Mouse (Mus musculus) liver, adult 2 months (tissue): ENCODE data around the gene Sspn. TPM values are rescaled to one million over a fixed set of nuclear protein-coding genes. Genes with fewer than 3 reads are reported as not detected.

Experiments
- DNase-seq: peaks from one replicate; pipeline ENCODE4 v3.0.0-alpha.2; 2011; ENCODE audit warnings: low read depth, low spot score; ENCODE audit errors: extremely low read depth
- H3K27ac ChIP-seq: fragments of 200-500 bp; replicated peaks from 2 replicates; pipeline ENCODE4 v1.5.1; 2012; ENCODE audit warnings: low read depth, mild to moderate bottlenecking, control low read depth, inconsistent platforms, low read length; ENCODE audit not compliant: insufficient read depth
- H3K27me3 ChIP-seq: fragments of 200-500 bp; 2 replicates; pipeline ENCODE4 v1.6.1; 2012; ENCODE audit warnings: mild to moderate bottlenecking, moderate library complexity, low read length, inconsistent platforms; ENCODE audit not compliant: control insufficient read depth, insufficient read depth
- H3K36me3 ChIP-seq: fragments of 200-500 bp; 2 replicates; pipeline ENCODE4 v1.6.1; 2012; ENCODE audit warnings: low read length, inconsistent platforms; ENCODE audit not compliant: control insufficient read depth, insufficient read depth
- H3K4me1 ChIP-seq: fragments of 200-500 bp; 2 replicates; pipeline ENCODE4 v1.6.1; 2011; ENCODE audit warnings: low read length; ENCODE audit not compliant: control insufficient read depth, insufficient read depth
- H3K4me3 ChIP-seq: fragments of 200-500 bp; 2 replicates; pipeline ENCODE4 v1.5.1; 2011; ENCODE audit warnings: low read depth, mild to moderate bottlenecking, control low read depth, low read length, moderate library complexity; ENCODE audit not compliant: insufficient read depth
- H3K79me2 ChIP-seq: fragments of 200-500 bp; 2 replicates; pipeline ENCODE4 v1.6.1; 2012; ENCODE audit warnings: inconsistent platforms, mild to moderate bottlenecking, low read length, moderate library complexity; ENCODE audit not compliant: control insufficient read depth, insufficient read depth
- H3K9ac ChIP-seq: fragments of 200-500 bp; 2 replicates; pipeline ENCODE4 v1.6.1; 2012; ENCODE audit warnings: low read depth, mild to moderate bottlenecking, control low read depth, inconsistent platforms, low read length
- CTCF ChIP-seq: fragments of 200-500 bp; IDR thresholded peaks from 2 replicates; pipeline ENCODE4 v1.5.1; 2011; ENCODE audit warnings: low read depth, low read length, control low read depth
- POLR2A ChIP-seq: fragments of 200-500 bp; IDR thresholded peaks from 2 replicates; pipeline ENCODE4 v1.6.1; 2011; ENCODE audit warnings: low read length, control low read depth; ENCODE audit not compliant: insufficient read depth; ENCODE audit errors: extremely low read depth
- WGBS: fragments of 180-500 bp; shearing (Covaris S2); methylation state at CpG from one replicate; pipeline ENCODE4 v1.1.7; 2018; 5-methylcytosine and 5-hydroxymethylcytosine counted together
- polyA plus RNA-seq: library from polyadenylated mRNA; depleted of rRNA; stranded (reverse); fragments of >200 nt; gene quantifications from 2 replicates; pipeline ENCODE4 v1.2.3, GENCODE M21; 2012
- total RNA-seq: library from RNA; depleted of rRNA; stranded (reverse); fragments of >200 nt; gene quantifications from 2 replicates; pipeline ENCODE4 v1.2.3, GENCODE M21; 2014

The Sspn gene
- total and polyA plus RNA-seq, 2 experiments: 0.34 to 0.83 TPM

GRCm38 (mm10) chr6:145891951-145892350 is 39.5 kb upstream of the Sspn start:
- H3K79me2 ChIP-seq: no peaks in the 10 kb centered on the region
- no peak overlapping the region for H3K4me3 ChIP-seq
- no peaks in the 10 kb centered on the region for H3K27me3 ChIP-seq
- no peak overlapping the region for H3K27ac ChIP-seq
- TF ChIP-seq POLR2A: no peak
- no peak for TF ChIP-seq CTCF
- H3K36me3 ChIP-seq: no peaks in the 10 kb centered on the region
- no peaks in the 10 kb centered on the region for H3K4me1 ChIP-seq
- H3K9ac ChIP-seq: no peak overlapping the region
- DNase-seq: no peak
- WGBS: 88% methylated on average over 11 of the region's 11 CpGs

- H3K27me3 ChIP-seq: no peaks in the 10 kb centered on the region
- WGBS: 96% methylated on average over 20 of the region's 20 CpGs
- no peak overlapping the region for H3K4me3 ChIP-seq
- no peak for DNase-seq
- no peaks in the 10 kb centered on the region for H3K4me1 ChIP-seq
- H3K9ac ChIP-seq: no peak overlapping the region
- no peaks in the 10 kb centered on the region for H3K79me2 ChIP-seq
- no peaks in the 10 kb centered on the region for H3K36me3 ChIP-seq
- no peak for TF ChIP-seq CTCF
- H3K27ac ChIP-seq: no peak overlapping the region
Observed at GRCm38 (mm10) chr6:145892381-145893265, 38.8 kb upstream of the Sspn start.

GRCm38 (mm10) chr6:145893366-145894021 is 37.9 kb upstream of the Sspn start:
- Histone ChIP-seq H3K9ac (no peak overlapping the region), H3K79me2 (no peaks in the 10 kb centered on the region), H3K27ac (no peak overlapping the region), H3K27me3 (no peaks in the 10 kb centered on the region), H3K4me1 (no peaks in the 10 kb centered on the region), H3K36me3 (no peaks in the 10 kb centered on the region), H3K4me3 (no peak overlapping the region)
- no peak for TF ChIP-seq CTCF
- no peak for TF ChIP-seq POLR2A
- 81% methylated on average over 13 of the region's 13 CpGs for WGBS
- DNase-seq: no peak

GRCm38 (mm10) chr6:145894669-145895342 is 36.6 kb upstream of the Sspn start:
- Histone ChIP-seq H3K36me3 (no peaks in the 10 kb centered on the region), H3K4me1 (no peaks in the 10 kb centered on the region), H3K27ac (no peak overlapping the region), H3K9ac (no peak overlapping the region), H3K27me3 (no peaks in the 10 kb centered on the region), H3K4me3 (no peak overlapping the region), H3K79me2 (no peaks in the 10 kb centered on the region)
- DNase-seq: no peak
- no peak for TF ChIP-seq POLR2A
- TF ChIP-seq CTCF: no peak
- WGBS: 76% methylated on average over 8 of the region's 8 CpGs

- H3K79me2 ChIP-seq: no peaks in the 10 kb centered on the region
- H3K4me1 ChIP-seq: no peaks in the 10 kb centered on the region
- no peak overlapping the region for H3K4me3 ChIP-seq
- DNase-seq: no peak
- WGBS: 97% methylated on average over 5 of the region's 5 CpGs
- H3K27me3 ChIP-seq: no peaks in the 10 kb centered on the region
- no peaks in the 10 kb centered on the region for H3K36me3 ChIP-seq
- H3K9ac ChIP-seq: no peak overlapping the region
- TF ChIP-seq CTCF (no peak), POLR2A (no peak)
- H3K27ac ChIP-seq: no peak overlapping the region
Observed at GRCm38 (mm10) chr6:145904169-145904568, 27.3 kb upstream of the Sspn start.
